Mouse (Mus musculus): ENCODE data around the gene Cbr4.

Gene Cbr4

GRCm38 (mm10) chr8:61488631-61489030, 1.1 kb downstream of the Cbr4 start:
- no peak for DNase-seq (ENCODE audit: low read depth, low spot score)

GRCm38 (mm10) chr8:61497110-61497509, 9.6 kb downstream of the Cbr4 start:
- no peak for DNase-seq (ENCODE audit: low read depth, low spot score)

DNA sequence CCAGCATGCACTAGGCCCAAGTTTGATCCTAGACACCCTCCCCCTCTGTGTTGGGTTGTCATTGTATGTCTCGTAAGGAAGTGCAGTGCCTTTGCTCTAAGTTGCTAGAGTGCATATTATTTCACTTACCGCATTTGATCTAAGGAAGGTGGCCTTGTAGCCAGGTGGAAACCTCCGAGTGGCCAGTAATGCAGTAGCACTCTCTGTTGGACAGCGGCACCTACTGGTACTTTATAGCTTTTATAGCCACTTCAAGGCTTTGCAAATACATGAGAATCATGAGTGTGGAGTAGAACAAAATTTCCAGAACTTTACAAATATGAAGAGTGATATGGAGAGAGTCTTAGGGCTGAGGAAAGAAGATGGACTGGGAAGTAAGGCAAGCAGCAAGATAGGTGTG, 11.5 kb downstream of the Cbr4 start:
- DNase-seq (ENCODE audit: low read depth, low spot score) = no peak

DNA sequence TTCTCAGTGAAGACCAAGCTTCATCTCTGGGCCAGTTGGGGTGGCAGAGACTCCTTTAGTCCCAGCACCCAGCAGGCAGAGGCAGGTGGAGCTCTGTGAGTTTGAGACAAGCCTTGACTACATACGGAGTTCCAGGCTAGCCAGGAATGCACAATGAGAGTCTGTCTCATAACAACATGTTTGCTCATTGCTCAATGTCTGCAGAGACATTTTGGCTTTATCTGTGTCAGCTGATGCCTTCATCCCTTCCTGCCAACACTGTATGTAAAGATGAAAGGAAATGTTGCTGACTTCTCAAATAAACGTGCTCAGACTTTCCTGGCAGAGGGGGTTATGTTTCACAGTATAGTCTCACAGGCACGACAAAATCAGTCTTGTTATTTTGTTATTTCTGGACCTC, 13.4 kb downstream of the Cbr4 start:
- DNase-seq (ENCODE audit: low read depth, low spot score) = no peak

DNA sequence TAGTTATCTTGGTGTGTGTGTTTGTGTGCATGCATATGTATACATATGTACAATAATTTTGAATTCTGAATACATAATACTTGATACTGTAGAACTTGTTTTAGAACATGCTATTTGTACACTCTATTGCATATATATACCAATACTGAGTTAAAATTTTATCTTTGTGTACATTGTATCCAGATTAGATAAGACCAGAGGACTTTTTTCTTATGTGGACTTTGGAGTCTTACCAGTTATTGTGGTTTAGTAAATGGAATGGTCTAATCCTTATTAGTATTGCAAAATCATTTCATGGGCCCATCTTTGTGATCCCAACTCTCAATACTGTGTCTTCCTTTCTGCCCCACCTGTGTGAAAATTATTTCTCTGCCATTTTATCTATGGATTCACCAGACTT, 14.7 kb downstream of the Cbr4 start:
- DNase-seq (ENCODE audit: low read depth, low spot score) = no peak

- DNase-seq (ENCODE audit: low read depth, low spot score) = no peak
Measured at GRCm38 (mm10) chr8:61515110-61515930, 27.8 kb downstream of the Cbr4 start.

DNA sequence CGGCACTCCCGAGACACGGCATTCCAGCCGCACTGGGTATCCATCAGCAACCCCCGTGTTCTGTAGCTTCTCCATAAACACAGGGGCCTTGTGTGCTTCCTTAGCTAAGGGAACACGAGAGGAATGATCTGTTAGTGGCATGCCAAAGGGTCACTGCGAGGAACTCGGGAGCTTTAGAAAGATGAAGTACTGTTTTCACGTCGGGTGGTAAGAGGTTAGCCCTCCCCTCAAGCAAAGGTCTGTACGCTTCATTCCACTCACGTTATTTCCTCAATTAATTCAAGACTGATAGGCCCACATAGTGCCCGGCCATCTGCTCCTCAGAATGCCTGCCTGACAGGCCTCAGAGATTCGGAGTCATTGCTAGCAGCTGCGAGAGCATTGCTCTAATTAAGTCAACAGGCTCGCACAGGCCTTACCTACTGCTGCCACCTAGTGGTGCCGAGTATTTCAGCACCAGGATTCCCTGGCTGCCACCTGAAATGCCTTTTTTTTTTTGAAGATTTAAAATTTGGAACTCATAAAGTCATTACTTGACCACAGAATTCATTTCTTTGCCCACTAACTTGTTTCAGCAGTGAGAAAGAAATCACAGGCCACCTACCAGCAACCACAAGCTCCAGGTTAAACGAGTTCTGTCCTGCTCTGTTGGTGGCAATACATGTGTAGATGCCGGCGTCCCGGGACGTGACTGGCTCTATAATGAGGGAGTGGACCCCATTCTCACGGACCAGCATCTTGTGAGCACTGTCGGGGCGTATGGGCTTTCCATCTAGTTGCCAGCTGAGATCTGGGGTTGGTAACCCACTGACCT, 28.6 kb downstream of the Cbr4 start:
- DNase-seq (ENCODE audit: low read depth, low spot score) = peak; percentile 57

- DNase-seq (ENCODE audit: low read depth, low spot score) = no peak
Measured at GRCm38 (mm10) chr8:61516745-61517501, 29.4 kb downstream of the Cbr4 start.

GRCm38 (mm10) chr8:61517502-61518185, 30.1 kb downstream of the Cbr4 start:
- no peak for DNase-seq (ENCODE audit: low read depth, low spot score)

GRCm38 (mm10) chr8:61522132-61522531, 34.6 kb downstream of the Cbr4 start:
- no peak for DNase-seq (ENCODE audit: low read depth, low spot score)

DNA sequence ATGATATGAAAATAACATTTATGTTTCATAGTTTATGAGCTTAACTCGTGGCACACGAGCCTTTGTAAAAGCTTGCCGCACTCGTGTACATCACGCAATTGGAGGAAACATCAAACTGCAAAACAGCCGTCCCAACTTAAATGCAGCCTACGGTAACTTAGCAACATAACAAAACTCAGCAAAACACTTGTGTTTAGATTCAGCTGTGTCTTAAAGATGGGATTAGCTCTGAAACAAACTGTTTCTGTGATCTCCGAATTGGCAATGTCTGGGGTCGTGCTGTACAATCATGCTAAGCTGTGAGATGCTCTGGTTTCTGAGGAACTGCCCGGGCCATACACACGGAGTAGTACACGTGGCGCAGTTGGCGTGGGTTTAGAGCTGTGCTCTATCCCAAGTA, 39.5 kb downstream of the Cbr4 start:
- no peak for DNase-seq (ENCODE audit: low read depth, low spot score)

DNA sequence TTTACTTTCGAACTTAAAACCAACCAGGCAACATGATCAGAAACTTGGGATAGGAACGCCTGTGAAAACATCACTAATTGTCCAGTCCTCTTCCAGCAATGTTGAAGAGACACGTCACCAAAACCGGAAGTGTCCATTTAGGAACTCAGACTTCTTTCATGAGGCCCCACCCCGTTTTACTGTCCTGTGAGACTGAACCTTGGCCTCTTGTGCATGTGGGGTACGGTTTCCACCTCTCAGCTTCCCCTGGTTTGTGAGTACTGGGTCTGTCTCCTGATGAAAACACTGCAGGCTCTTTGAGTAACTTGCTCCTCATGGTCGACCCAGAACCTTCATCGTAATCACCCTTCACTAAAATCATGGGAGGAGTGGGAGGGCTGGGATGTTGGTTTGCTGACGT, 40.7 kb downstream of the Cbr4 start:
- DNase-seq (ENCODE audit: low read depth, low spot score) = no peak

DNA sequence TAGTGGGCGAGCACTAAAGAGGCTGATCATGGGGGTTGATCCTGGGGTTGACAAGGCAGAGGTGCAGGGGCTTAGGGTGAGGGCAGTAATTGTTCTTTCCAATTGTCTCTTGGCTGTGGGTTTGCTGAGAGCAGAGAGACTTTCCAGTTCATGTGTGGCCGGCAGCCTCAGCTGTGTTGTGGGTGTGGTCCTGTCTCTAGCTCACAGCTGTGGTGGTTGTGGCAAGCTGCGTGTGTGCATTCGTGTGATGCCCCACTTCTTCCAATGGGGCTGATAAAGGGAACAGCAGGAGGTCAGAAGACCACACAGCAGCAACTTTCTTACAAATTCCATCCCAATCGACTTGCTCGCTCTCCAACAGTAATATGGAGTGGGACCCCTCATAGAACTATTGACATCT, 41.1 kb downstream of the Cbr4 start:
- DNase-seq (ENCODE audit: low read depth, low spot score) = no peak

DNA sequence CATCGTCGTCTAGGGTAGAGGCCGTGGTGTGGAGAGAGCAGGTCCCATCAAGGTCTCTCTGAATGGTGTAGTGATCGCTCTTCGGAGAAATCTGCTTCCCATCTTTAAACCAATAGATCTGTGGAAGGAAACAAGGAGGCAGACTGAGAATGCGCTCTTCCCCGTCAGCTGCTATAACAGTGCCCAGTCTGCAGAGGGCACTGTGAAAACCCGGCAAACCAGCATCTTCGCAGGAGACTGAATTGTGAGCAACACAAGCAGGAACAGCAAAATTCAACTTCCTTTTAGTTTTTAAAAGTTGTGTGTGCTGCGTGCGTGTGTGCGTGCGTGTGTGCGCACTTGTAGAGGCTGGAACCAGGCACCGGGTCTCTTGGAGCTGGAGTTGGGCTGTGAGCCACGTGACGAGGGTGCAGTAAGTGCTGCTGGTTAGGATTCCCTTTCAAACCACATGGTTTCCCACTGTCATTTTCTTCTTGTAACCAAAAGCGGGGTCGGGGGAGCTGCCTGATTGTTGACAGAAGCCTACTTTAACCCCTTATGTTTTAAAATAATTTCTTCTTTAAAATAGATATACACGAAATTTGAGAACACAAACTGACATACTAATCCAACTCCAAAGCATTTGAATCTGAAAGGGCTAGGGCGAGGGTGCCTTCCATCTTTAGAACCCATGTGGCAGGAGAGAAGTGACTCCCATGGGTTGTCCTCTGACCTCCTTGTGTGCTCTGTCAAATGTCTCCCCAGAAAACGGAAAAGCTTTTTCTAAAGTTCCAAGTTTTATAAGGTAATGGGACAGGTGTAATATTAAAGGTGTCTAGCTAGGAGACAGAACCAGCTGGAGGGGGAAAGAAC, 44.6 kb downstream of the Cbr4 start:
- DNase-seq (ENCODE audit: low read depth, low spot score) = no peak

GRCm38 (mm10) chr8:61532831-61533230, 45.3 kb downstream of the Cbr4 start:
- no peak for DNase-seq (ENCODE audit: low read depth, low spot score)

GRCm38 (mm10) chr8:61533356-61533926, 45.9 kb downstream of the Cbr4 start:
- DNase-seq (ENCODE audit: low read depth, low spot score) = no peak

- no peak for DNase-seq (ENCODE audit: low read depth, low spot score)
Measured at GRCm38 (mm10) chr8:61535472-61535871, 47.9 kb downstream of the Cbr4 start.

DNA sequence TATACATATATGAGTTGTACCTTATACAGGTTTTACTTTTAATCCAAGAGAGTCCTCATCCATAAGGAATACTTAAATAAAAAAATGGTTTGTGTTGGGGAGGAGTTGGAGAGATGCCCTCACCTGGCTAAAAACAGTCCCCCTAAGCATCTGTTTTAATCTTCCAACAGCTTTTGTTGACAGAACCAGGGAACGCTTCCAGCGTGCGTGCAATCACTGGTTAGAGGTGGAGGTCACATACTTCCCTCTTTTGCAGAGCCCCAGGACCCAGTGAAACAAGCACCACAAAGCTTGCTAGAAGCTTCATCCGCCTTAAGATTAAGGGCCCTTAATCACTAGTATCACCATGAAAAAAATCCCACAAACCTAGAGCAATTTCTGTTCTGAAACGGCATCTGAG, 49.9 kb downstream of the Cbr4 start:
- DNase-seq (ENCODE audit: low read depth, low spot score) = no peak

DNA sequence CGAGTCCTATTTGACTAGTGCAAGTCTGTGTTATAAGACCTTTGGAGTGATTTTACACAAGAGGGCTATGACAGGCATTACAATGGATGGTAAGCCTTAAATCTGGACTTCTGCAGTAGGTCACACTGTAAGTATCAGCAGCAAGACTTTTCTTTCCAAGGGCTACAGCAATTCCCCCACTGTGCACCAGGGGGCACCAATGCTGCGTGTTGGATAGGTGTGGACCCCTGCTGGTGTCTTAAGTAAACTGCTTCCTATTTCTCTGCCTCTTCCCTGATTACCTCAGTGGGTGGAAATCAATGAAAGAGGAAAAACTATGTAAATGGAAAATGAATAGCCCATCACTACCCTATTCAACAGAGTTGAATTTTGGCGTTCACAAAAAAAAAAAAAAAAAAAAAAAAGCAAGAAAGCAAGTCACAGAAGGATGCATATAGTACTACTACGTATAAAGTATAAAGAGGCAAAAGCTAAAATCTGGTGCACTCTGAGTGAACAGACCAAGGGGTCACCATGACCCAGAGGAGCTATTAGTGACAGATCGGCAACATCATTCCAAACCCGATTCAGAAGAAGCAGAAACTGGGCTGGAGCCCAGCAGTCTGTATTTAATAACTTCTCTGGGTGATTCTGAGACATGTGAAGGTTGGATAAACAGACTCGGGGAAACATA, 52.4 kb downstream of the Cbr4 start:
- DNase-seq (ENCODE audit: low read depth, low spot score) = peak; percentile 73

- DNase-seq (ENCODE audit: low read depth, low spot score) = no peak
Measured at GRCm38 (mm10) chr8:61549585-61549984, 62.1 kb downstream of the Cbr4 start.

Data from telencephalon, adult 2 months (tissue).